In the genomic region with DNA sequence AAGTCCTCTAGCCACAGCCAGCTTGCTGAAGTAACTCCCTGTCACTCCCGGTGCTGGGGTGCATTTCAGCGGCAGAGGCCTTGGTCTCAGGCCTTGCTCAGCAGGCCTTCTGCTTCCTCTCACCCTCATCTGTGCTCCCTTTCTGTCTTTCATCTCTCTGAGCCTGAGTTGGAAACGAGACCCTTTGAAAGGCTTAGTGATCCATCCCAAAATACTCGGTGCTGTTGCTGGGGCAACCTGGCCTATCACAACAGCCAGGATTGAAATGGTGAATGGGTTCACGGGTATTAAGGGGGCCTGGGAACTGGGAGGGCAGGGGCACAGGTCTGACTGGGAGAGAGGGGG, we compare ENCODE assay signal across 8 mouse cellular contexts. TPM values are rescaled to one million over a fixed set of nuclear protein-coding genes. Genes with fewer than 3 reads are reported as not detected.
DNase-seq lines count a peak whose midpoint lies in the region; ATAC-seq lines count a peak whose summit lies in the region.

No protein-coding gene starts in this region.

- no peaks in the 10 kb centered on the region for H3K9me3 ChIP-seq in hindbrain, embryonic 14.5 days (ENCODE audit: control insufficient read depth, low read length)
- H3K9me3 ChIP-seq in midbrain, embryonic 16.5 days (replicated peaks; ENCODE audit: control insufficient read depth, low read length, poor library complexity, severe bottlenecking) = no peaks in the 10 kb centered on the region
- H3K9me3 ChIP-seq in liver, embryonic 12.5 days (replicated peaks) = no peaks in the 10 kb centered on the region

- peaks cover 28% of the 10 kb centered on the region for H3K4me1 ChIP-seq in hindbrain, embryonic 14.5 days (replicated peaks; ENCODE audit: control insufficient read depth, insufficient read depth, low read length)
- H3K4me1 ChIP-seq in midbrain, embryonic 16.5 days (ENCODE audit: control insufficient read depth, insufficient read depth, low read length) = peaks cover 19% of the 10 kb centered on the region
- H3K4me1 ChIP-seq in liver, embryonic 12.5 days = no peaks in the 10 kb centered on the region; the same call in 1 of the 2 replicates

- peak overlapping the region; percentile 72 for H3K27ac ChIP-seq in hindbrain, embryonic 14.5 days
- H3K27ac ChIP-seq in midbrain, embryonic 16.5 days (ENCODE audit: low read length) = peak overlapping the region; percentile 51
- H3K27ac ChIP-seq in liver, embryonic 12.5 days = no peak overlapping the region

- DNase-seq in cerebellum, adult 9-11 months = peak; percentile 34
- no peak for DNase-seq in cerebellum, adult 9-10 months
- peak; percentile 58 for DNase-seq in embryo, embryonic 9.5 days (ENCODE audit: extremely low spot score)
- no peak for DNase-seq in hindbrain, embryonic 14.5 days (ENCODE audit: low spot score)
- DNase-seq in layer of hippocampus, adult 9-11 months = no peak
- no peak for DNase-seq in spleen, adult 12 weeks (ENCODE audit: low spot score)

- H3K27me3 ChIP-seq in hindbrain, embryonic 14.5 days (ENCODE audit: control insufficient read depth, insufficient read depth, low read length) = no peaks in the 10 kb centered on the region
- no peaks in the 10 kb centered on the region for H3K27me3 ChIP-seq in midbrain, embryonic 16.5 days (ENCODE audit: control insufficient read depth, insufficient read depth, low read depth, low read length)
- H3K27me3 ChIP-seq in liver, embryonic 12.5 days (replicated peaks) = no peaks in the 10 kb centered on the region

- ATAC-seq in hindbrain, embryonic 14.5 days (ENCODE audit: low FRiP score) = peak; percentile 32; the same call in 1 of the 2 replicates
- peak; percentile 49 for ATAC-seq in midbrain, embryonic 16.5 days
- no peak for ATAC-seq in liver, embryonic 12.5 days

- no peak overlapping the region for H3K4me3 ChIP-seq in hindbrain, embryonic 14.5 days (replicated peaks; ENCODE audit: low read length)
- H3K4me3 ChIP-seq in midbrain, embryonic 16.5 days (ENCODE audit: low read depth, low read length) = no peak overlapping the region
- no peak overlapping the region for H3K4me3 ChIP-seq in liver, embryonic 12.5 days

- 1% methylated on average over 5 of the region's 5 CpGs for WGBS in hindbrain, embryonic 14.5 days
- 3% methylated on average over 5 of the region's 5 CpGs for WGBS in midbrain, embryonic 16.5 days
- WGBS in liver, embryonic 12.5 days (ENCODE audit: insufficient replicate concordance) = 40% methylated on average over 5 of the region's 5 CpGs

- H3K4me2 ChIP-seq in hindbrain, embryonic 14.5 days (replicated peaks) = peak overlapping the region; percentile 19; the same call in 1 of the 2 replicates
- no peak overlapping the region for H3K4me2 ChIP-seq in midbrain, embryonic 16.5 days (ENCODE audit: low read length)
- H3K4me2 ChIP-seq in liver, embryonic 12.5 days = no peak overlapping the region

- 0 out of 2 replicates have a peak overlapping the region, but pooled peaks have one; percentile 2 for H3K9ac ChIP-seq in hindbrain, embryonic 14.5 days
- H3K9ac ChIP-seq in midbrain, embryonic 16.5 days (ENCODE audit: low read depth, low read length) = no peak overlapping the region
- no peak overlapping the region for H3K9ac ChIP-seq in liver, embryonic 12.5 days

- H3K36me3 ChIP-seq in hindbrain, embryonic 14.5 days (replicated peaks; ENCODE audit: control insufficient read depth, insufficient read depth) = no peaks in the 10 kb centered on the region
- H3K36me3 ChIP-seq in midbrain, embryonic 16.5 days (ENCODE audit: control insufficient read depth, insufficient read depth, low read length) = no peaks in the 10 kb centered on the region
- no peaks in the 10 kb centered on the region for H3K36me3 ChIP-seq in liver, embryonic 12.5 days

RNA-seq across cellular contexts. Expression of gene Trp53i11, which starts 41.1 kb away (rescaled TPM):
- polyA plus RNA-seq in hindbrain, embryonic 14.5 days (2014; fragmentation: Nextera tagmentation; extraction: Ambion mirVana) = 99.4 and 106 TPM in 2 replicates
- polyA plus RNA-seq in midbrain, embryonic 16.5 days (2015; fragmentation: Nextera tagmentation; extraction: Ambion mirVana) = 125 and 139 TPM in 2 replicates
- 2.6 and 3.2 TPM in 2 replicates for polyA plus RNA-seq in liver, embryonic 12.5 days (2016; fragmentation: Nextera tagmentation; extraction: Ambion mirVana)

Comparison
In these comparisons a context has a peak if more than half of its experiments do, and no peak if none do; other contexts are left out.
1. DNase-seq: peak in cerebellum, adult 9-11 months (single experiment) and embryo, embryonic 9.5 days (single experiment); none in cerebellum, adult 9-10 months (single experiment), hindbrain, embryonic 14.5 days (single experiment), layer of hippocampus, adult 9-11 months (single experiment) and spleen, adult 12 weeks (single experiment).
2. RNA of gene Trp53i11, which starts 41.1 kb away (polyA plus RNA-seq): 125 to 139 TPM in midbrain, embryonic 16.5 days and 99.4 to 106 TPM in hindbrain, embryonic 14.5 days; 2.6 to 3.2 TPM in liver, embryonic 12.5 days; every median in the first group is over 10 times any median in the second.